Mouse (Mus musculus): Measurements from ENCODE around the gene Orai3.
A peak's percentile ranks its signal among the peaks of the same experiment; 100 is the strongest.
"Not testable (repeated sequence)": the region's sequence is repeated elsewhere in the genome, so short reads cannot be mapped to it uniquely, and the experiment has no call there.

Orai3 gene

GRCm38 (mm10) chr7:127765756-127766155 is 3.9 kb upstream of the Orai3 start:
- DNase-seq: no peak

- no peak for DNase-seq
These were observed 2.6 kb upstream of the Orai3 start for GRCm38 (mm10) chr7:127766851-127767609.

DNA sequence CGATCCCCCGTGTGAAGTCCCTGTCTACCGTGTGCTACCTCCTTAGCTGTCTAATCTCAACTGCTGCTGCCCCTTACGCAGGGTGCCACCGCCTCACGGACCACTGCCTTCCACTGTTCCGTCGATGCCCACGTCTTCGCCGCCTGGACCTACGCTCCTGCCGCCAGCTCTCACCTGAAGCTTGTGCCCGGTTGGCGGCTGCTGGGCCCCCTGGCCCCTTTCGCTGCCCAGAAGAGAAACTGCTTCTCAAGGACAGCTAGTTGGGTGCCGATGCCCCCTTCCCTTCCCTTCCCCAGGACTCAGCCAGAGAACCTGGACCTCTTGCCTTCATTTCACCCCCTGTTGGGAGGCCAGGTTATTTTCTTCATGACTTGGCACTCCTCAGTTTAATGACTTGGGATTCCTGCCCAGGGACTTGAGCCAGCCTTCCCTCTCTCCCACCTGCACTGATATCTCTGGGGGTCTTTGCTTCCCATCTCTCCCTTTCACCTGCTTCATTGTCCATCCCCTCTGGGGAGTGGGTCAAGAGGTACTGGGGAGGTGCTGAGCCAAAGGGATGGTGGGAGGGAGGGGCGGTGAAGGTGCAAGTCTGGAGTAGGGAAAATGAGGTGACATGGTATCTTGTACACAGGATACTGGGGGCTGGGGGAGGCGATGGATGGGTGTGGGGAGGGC is 1.8 kb upstream of the Orai3 start:
- no peak for DNase-seq

DNA sequence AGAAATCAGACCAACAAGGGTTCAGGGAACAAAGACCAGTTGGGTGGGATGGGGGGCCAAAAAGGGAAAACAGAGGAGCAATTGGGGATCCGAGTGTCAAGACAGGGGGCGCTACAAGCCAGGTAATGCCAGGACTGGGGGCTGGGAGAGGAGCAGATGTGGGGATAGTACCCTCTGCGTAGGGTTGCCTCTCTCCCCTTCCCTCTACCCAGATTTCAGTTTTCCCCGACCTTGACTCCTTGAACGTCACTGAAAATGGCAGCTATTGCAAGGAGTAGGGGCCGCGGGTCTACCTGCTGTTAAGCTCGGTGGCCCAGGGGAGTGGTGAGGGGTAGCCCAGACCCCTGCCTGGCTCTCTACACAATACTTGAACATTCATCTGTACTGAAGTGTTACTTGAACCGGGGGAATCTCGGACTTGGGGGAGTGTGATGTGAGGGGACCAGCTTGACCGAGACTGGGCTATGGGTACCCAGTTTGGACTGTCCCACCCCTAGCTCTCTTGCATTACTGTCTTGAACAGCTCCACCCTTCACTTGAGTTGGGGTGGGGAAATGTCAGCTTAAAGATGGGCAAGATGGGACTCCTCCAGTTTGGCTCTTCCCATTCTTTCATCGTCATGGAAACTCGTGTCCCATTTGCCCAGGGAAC is 1.1 kb upstream of the Orai3 start:
- peak; percentile 27 to 37 for DNase-seq

- DNase-seq: peak; percentile 36 to 44
These were observed 520 bp upstream of the Orai3 start for GRCm38 (mm10) chr7:127768997-127769593.

GRCm38 (mm10) chr7:127770039-127770905 is 657 bp downstream of the Orai3 start:
- peak in 1 of 2 experiments; percentile 8 for DNase-seq

DNA sequence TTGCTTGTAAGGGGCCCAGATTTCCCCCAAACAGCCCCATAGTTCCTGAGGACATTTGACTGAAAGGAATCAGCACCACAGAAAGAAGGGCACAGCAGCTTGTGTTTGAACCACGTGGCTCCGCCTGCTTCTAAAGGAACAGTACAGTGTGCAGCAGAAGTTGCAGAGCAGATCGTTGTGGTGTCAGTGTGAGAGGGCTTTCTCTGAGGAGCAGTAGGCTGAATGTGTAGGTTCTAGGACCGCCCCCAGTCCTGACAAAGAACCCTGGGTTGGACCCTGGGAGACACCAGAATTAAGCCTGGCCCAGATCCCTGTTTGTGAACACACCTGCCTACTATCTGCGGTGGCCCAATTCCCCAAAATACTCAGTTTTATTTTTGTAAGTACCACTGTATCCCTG is 1.6 kb downstream of the Orai3 start:
- DNase-seq: no peak

GRCm38 (mm10) chr7:127772080-127772479 is 2.5 kb downstream of the Orai3 start:
- DNase-seq: no peak

GRCm38 (mm10) chr7:127772557-127772956 is 2.9 kb downstream of the Orai3 start:
- DNase-seq: no peak

GRCm38 (mm10) chr7:127773664-127774384 is 4.2 kb downstream of the Orai3 start:
- DNase-seq: peak; percentile 80 to 81

DNA sequence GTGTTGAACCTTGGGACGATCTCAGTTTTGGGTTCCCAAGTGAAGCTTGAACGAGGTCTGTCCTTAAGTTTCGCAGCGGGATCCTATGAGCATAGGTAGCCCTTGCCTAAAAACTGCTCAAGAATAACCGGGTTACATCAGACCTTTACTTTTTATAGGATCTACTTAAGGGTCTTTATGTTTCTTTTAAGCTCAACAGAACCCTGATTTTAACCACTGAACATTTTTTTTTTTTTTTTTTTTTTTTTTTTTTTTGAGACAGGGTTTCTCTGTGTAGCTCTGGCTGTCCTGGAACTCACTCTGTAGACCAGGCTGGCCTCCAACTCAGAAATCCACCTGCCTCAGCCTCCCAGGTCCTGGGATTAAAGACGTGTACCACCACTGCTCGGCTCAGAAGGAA is 6.2 kb downstream of the Orai3 start:
- not testable (repeated sequence) for DNase-seq

- peak; percentile 86 to 88 for DNase-seq
These were observed 6.8 kb downstream of the Orai3 start, which contains the start of gene Setd1a for GRCm38 (mm10) chr7:127776426-127776825. Setd1a (plus strand) TSS chr7:127776670.

DNA sequence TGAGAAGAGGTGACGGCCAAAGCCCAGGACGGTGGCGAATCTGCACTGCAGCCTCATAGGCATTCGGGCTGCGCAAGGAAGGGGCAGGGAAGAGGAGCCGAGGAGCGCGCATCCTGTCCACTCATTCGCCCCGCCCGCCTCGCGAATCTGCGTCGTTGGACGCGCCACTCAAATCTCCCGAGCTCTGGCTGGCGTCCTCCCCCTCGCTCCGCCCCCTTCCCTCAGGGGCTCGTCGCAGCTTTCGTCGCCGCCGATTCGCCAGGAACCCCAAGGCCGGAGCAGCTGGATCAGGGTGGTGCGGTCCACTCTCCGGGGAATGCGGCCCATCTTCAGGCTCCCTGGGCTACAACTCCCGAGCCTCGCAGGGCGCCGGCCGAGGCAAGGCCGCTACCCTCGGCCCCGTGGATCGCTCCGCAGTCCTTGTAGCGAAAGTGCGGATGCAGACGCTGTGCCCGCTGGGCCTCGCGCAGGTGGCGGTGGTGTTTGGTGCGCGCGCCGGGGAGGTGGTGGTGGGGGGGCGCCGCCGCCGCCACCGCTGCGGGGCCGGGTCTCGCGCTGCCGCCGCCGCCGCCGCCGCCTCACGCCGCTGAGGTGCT is 7.4 kb downstream of the Orai3 start:
- peak; percentile 96 to 97 for DNase-seq

GRCm38 (mm10) chr7:127777474-127778266 is 8.1 kb downstream of the Orai3 start:
- peak in 1 of 2 experiments; percentile 47 for DNase-seq

GRCm38 (mm10) chr7:127778350-127778749 is 8.7 kb downstream of the Orai3 start:
- DNase-seq: no peak

DNA sequence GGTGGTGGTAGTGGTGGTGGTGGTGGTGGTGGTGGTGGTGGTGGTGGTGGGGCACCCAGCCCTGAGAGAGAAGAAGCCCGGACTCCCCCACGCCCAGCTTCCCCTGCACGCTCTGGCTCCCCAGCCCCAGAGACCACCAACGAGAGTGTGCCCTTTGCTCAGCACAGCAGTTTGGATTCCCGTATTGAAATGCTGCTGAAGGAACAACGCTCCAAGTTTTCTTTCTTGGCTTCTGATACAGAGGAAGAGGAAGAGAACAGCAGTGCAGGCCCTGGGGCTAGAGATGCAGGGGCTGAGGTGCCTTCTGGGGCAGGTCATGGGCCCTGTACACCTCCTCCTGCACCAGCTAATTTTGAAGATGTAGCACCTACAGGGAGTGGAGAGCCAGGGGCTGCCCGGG is 15.7 kb downstream of the Orai3 start, which contains the start of gene Gm49388:
Gene Gm49388 (plus strand): TSS at position 301 of the 400 bp plus-strand sequence.
- DNase-seq: no peak

GRCm38 (mm10) chr7:127797076-127797845 is 27.6 kb downstream of the Orai3 start:
- DNase-seq: no peak

- DNase-seq: no peak
These were observed 29.0 kb downstream of the Orai3 start for GRCm38 (mm10) chr7:127798591-127798990.

GRCm38 (mm10) chr7:127799211-127799610 is 29.6 kb downstream of the Orai3 start:
- no peak for DNase-seq
